Mouse (Mus musculus): ENCODE results near the gene Pradc1.
A peak's percentile ranks its signal among the peaks of the same experiment; 100 is the strongest.

The Pradc1 gene

GRCm38 (mm10) chr6:85451664-85452410 lies at the start of gene Pradc1:
TSS of gene Pradc1 (minus strand) at chr6:85451970.
- peak; percentile 95 for DNase-seq (ENCODE audit: low spot score)

GRCm38 (mm10) chr6:85500416-85500815 lies 48.6 kb upstream of the Pradc1 start:
- DNase-seq (ENCODE audit: low spot score), result no peak

- no peak for DNase-seq (ENCODE audit: low spot score)
Measured at GRCm38 (mm10) chr6:85498147-85498546, 46.4 kb upstream of the Pradc1 start.

GRCm38 (mm10) chr6:85496976-85497375 lies 45.2 kb upstream of the Pradc1 start:
- DNase-seq (ENCODE audit: low spot score), result no peak

GRCm38 (mm10) chr6:85491606-85492005 lies 39.8 kb upstream of the Pradc1 start:
- DNase-seq (ENCODE audit: low spot score), result no peak

GRCm38 (mm10) chr6:85490252-85490651 lies 38.5 kb upstream of the Pradc1 start:
- DNase-seq (ENCODE audit: low spot score), result no peak

GRCm38 (mm10) chr6:85489717-85490116 lies 37.9 kb upstream of the Pradc1 start:
- no peak for DNase-seq (ENCODE audit: low spot score)

- DNase-seq (ENCODE audit: low spot score), result no peak
Measured at GRCm38 (mm10) chr6:85488510-85488909, 36.7 kb upstream of the Pradc1 start.

GRCm38 (mm10) chr6:85485738-85486137 lies 34.0 kb upstream of the Pradc1 start:
- DNase-seq (ENCODE audit: low spot score), result no peak

GRCm38 (mm10) chr6:85483843-85484721 lies 32.3 kb upstream of the Pradc1 start:
- no peak for DNase-seq (ENCODE audit: low spot score)

- DNase-seq (ENCODE audit: low spot score), result no peak
Measured at GRCm38 (mm10) chr6:85480685-85481084, 28.9 kb upstream of the Pradc1 start.

- DNase-seq (ENCODE audit: low spot score), result no peak
Measured at GRCm38 (mm10) chr6:85479979-85480378, 28.2 kb upstream of the Pradc1 start.

GRCm38 (mm10) chr6:85478416-85478815 lies 26.6 kb upstream of the Pradc1 start:
- DNase-seq (ENCODE audit: low spot score), result no peak

- no peak for DNase-seq (ENCODE audit: low spot score)
Measured at GRCm38 (mm10) chr6:85477366-85477917, 25.7 kb upstream of the Pradc1 start.

GRCm38 (mm10) chr6:85475581-85475980 lies 23.8 kb upstream of the Pradc1 start:
- no peak for DNase-seq (ENCODE audit: low spot score)

GRCm38 (mm10) chr6:85472542-85472941 lies 20.8 kb upstream of the Pradc1 start:
- no peak for DNase-seq (ENCODE audit: low spot score)

GRCm38 (mm10) chr6:85471962-85472361 lies 20.2 kb upstream of the Pradc1 start:
- DNase-seq (ENCODE audit: low spot score), result no peak

- no peak for DNase-seq (ENCODE audit: low spot score)
Measured at GRCm38 (mm10) chr6:85469660-85470430, 18.1 kb upstream of the Pradc1 start.

GRCm38 (mm10) chr6:85465381-85465780 lies 13.6 kb upstream of the Pradc1 start:
- no peak for DNase-seq (ENCODE audit: low spot score)

GRCm38 (mm10) chr6:85459621-85460020 lies 7.9 kb upstream of the Pradc1 start:
- DNase-seq (ENCODE audit: low spot score), result no peak

GRCm38 (mm10) chr6:85452816-85453215 lies 1.0 kb upstream of the Pradc1 start:
- no peak for DNase-seq (ENCODE audit: low spot score)

GRCm38 (mm10) chr6:85452411-85452665 lies 568 bp upstream of the Pradc1 start:
- no peak for DNase-seq (ENCODE audit: low spot score)
